Mouse (Mus musculus) spleen, adult 2 months (tissue): ENCODE results near the gene Pde4d.

ENCODE experiments used
- CTCF ChIP-seq: fragments of 200-500 bp; IDR thresholded peaks from 2 replicates; pipeline ENCODE4 v1.5.1; 2011; ENCODE audit warnings: mild to moderate bottlenecking, inconsistent platforms; ENCODE audit not compliant: insufficient read depth, insufficient read length, insufficient replicate concordance; ENCODE audit errors: extremely low read depth
- POLR2A ChIP-seq: fragments of 200-500 bp; IDR thresholded peaks from 2 replicates; pipeline ENCODE4 v1.6.1; 2011; ENCODE audit warnings: low read depth, low read length, inconsistent platforms

DNA sequence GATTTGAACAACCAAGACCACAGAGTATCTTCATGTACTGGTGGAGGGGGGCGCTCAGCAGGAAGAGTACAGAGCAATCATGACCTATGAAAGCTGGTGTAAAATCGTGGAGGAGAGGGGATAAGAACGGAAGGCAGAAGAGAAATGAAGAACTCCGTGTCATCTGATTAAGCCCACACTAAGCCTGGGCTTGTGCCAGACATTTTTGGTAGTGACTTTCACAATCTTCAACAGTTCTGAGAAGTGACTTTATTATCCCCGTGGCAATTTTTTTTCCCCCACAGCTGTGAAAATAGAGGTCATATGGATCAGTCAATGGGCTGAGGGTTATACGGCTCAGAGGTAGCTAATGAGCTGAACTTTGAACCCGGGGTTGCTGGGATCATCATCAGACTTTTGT, 1202.9 kb downstream of the Pde4d start:
- TF ChIP-seq CTCF = no peak
- no peak for TF ChIP-seq POLR2A
